Mouse (Mus musculus) MEL (cell line): ENCODE data around the gene Erc2. TPM values are rescaled to one million over a fixed set of nuclear protein-coding genes. Genes with fewer than 3 reads are reported as not detected.
"Not testable (repeated sequence)": the region's sequence is repeated elsewhere in the genome, so short reads cannot be mapped to it uniquely, and the experiment has no call there.

Source experiments
- DNase-seq: peaks from one replicate; pipeline ENCODE4 v3.0.0; 2011; ENCODE audit warnings: low read depth, low spot score
- H3K27ac ChIP-seq: 2 replicates; pipeline ENCODE4 v1.5.1; 2012; ENCODE audit warnings: low read depth, mild to moderate bottlenecking, control low read depth, low read length, moderate library complexity; ENCODE audit not compliant: control insufficient read depth
- H3K27me3 ChIP-seq, 2 experiments: fragments of 150-350 bp in 1 of 2; sonication (generic) in 1 of 2; 2 replicates each; pipeline ENCODE4 v1.6.1; 2012; ENCODE audit warnings: low read length in 2 of 2, mild to moderate bottlenecking in 2 of 2, improper control_type of control experiment in 1 of 2, moderate library complexity in 1 of 2; ENCODE audit not compliant: insufficient read depth in 2 of 2, control insufficient read depth in 1 of 2
- H3K36me3 ChIP-seq, 2 experiments: 2 replicates each; pipeline ENCODE4 v1.6.1; 2012 to 2014; ENCODE audit warnings: low read length in 2 of 2, improper control_type of control experiment in 1 of 2, inconsistent platforms in 1 of 2, mild to moderate bottlenecking in 1 of 2; ENCODE audit not compliant: insufficient read depth in 2 of 2, control insufficient read depth in 1 of 2
- H3K4me1 ChIP-seq, 2 experiments: fragments of 150-350 bp in 1 of 2; sonication (generic) in 1 of 2; 2 replicates each; pipeline ENCODE4 v1.6.1; 2012; ENCODE audit warnings: low read length in 2 of 2, improper control_type of control experiment in 1 of 2, mild to moderate bottlenecking in 1 of 2; ENCODE audit not compliant: insufficient read depth in 2 of 2, control insufficient read depth in 1 of 2
- H3K4me3 ChIP-seq, 2 experiments: fragments of 150-350 bp in 1 of 2; sonication (generic) in 1 of 2; 2 replicates each; pipeline ENCODE4 v1.5.1; 2012; ENCODE audit warnings: low read depth in 2 of 2, low read length in 2 of 2, mild to moderate bottlenecking in 2 of 2, moderate library complexity in 2 of 2, control low read depth in 1 of 2, improper control_type of control experiment in 1 of 2; ENCODE audit not compliant: control insufficient read depth in 1 of 2, insufficient read depth in 1 of 2
- H3K79me2 ChIP-seq: 2 replicates; pipeline ENCODE4 v1.6.1; 2012; ENCODE audit warnings: mild to moderate bottlenecking, low read length, moderate library complexity; ENCODE audit not compliant: control insufficient read depth, poor library complexity, insufficient read depth
- H3K9ac ChIP-seq: 2 replicates; pipeline ENCODE4 v1.6.1; 2012; ENCODE audit warnings: low read depth, mild to moderate bottlenecking, control low read depth, low read length, moderate library complexity; ENCODE audit not compliant: control insufficient read depth, poor library complexity, severe bottlenecking
- H3K9me3 ChIP-seq: fragments of 150-350 bp; sonication (generic); replicated peaks from 2 replicates; pipeline ENCODE4 v1.6.1; 2012; ENCODE audit warnings: mild to moderate bottlenecking, low read length, improper control_type of control experiment, moderate library complexity; ENCODE audit not compliant: insufficient read depth
- CHD2 ChIP-seq: IDR thresholded peaks from 2 replicates; pipeline ENCODE4 v1.6.1; 2011; ENCODE audit warnings: low read length, improper control_type of control experiment
- E2F4 ChIP-seq: IDR thresholded peaks from 2 replicates; pipeline ENCODE4 v1.6.1; 2011; ENCODE audit warnings: low read depth, low read length, improper control_type of control experiment, borderline replicate concordance
- ETS1 ChIP-seq: IDR thresholded peaks from 2 replicates; pipeline ENCODE4 v1.6.1; 2012; ENCODE audit warnings: low read depth, mild to moderate bottlenecking, inconsistent platforms, low read length, improper control_type of control experiment, moderate library complexity
- JUND ChIP-seq: IDR thresholded peaks from 2 replicates; pipeline ENCODE4 v1.6.1; 2011; ENCODE audit warnings: low read depth, mild to moderate bottlenecking, improper control_type of control experiment, low read length
- MAFK ChIP-seq: IDR thresholded peaks from 2 replicates; pipeline ENCODE4 v1.6.1; 2011; ENCODE audit warnings: low read depth, mild to moderate bottlenecking, low read length, improper control_type of control experiment, borderline replicate concordance
- MXI1 ChIP-seq: IDR thresholded peaks from 2 replicates; pipeline ENCODE4 v1.6.1; 2011; ENCODE audit warnings: mild to moderate bottlenecking, low read depth, low read length, improper control_type of control experiment
- MYB ChIP-seq: IDR thresholded peaks from 2 replicates; pipeline ENCODE4 v1.6.1; 2011; ENCODE audit warnings: mild to moderate bottlenecking, low read depth, low read length, improper control_type of control experiment
- RCOR1 ChIP-seq: IDR thresholded peaks from 2 replicates; pipeline ENCODE4 v1.6.1; 2012; ENCODE audit warnings: low read depth, mild to moderate bottlenecking, inconsistent platforms, low read length, improper control_type of control experiment
- SIN3A ChIP-seq: IDR thresholded peaks from 2 replicates; pipeline ENCODE4 v1.6.1; 2012; ENCODE audit warnings: low read length, improper control_type of control experiment, inconsistent platforms
- USF2 ChIP-seq, 2 experiments: IDR thresholded peaks; 2 replicates each; pipeline ENCODE4 v1.6.1; 2011 to 2012; ENCODE audit warnings: improper control_type of control experiment in 2 of 2, low read length in 2 of 2, borderline replicate concordance in 1 of 2, inconsistent platforms in 1 of 2, low read depth in 1 of 2, mild to moderate bottlenecking in 1 of 2; ENCODE audit not compliant: insufficient read depth in 1 of 2
- ZNF384 ChIP-seq: IDR thresholded peaks from 2 replicates; pipeline ENCODE4 v1.6.1; 2012; ENCODE audit warnings: low read depth, mild to moderate bottlenecking, inconsistent platforms, low read length, improper control_type of control experiment
- polyA plus RNA-seq, 2 experiments: library from polyadenylated mRNA; stranded (reverse) in 1 of 2; unstranded in 1 of 2; fragments of >175 nt in 1 of 2; fragments of >200 nt in 1 of 2; gene quantifications; 2 replicates each; pipeline versions ENCODE4 v1.2.1 to v1.2.4; 2012; ENCODE audit warnings: low replicate concordance in 2 of 2, low read depth in 1 of 2; ENCODE audit not compliant: insufficient read length in 2 of 2, insufficient read depth in 1 of 2, missing spikeins in 1 of 2
- total RNA-seq: library from RNA; depleted of rRNA; stranded (reverse); fragments of 300-350 nt; gene quantifications from 2 replicates; pipeline ENCODE4 v1.2.3, GENCODE M21; 2012

The Erc2 gene
- total and polyA plus RNA-seq, 3 experiments = not detected

GRCm38 (mm10) chr14:27881972-27882371, 259.7 kb downstream of the Erc2 start:
- Histone ChIP-seq H3K27ac (no peak overlapping the region), H3K9ac (no peak overlapping the region), H3K79me2 (no peaks in the 10 kb centered on the region)
- TF ChIP-seq USF2 (IDR thresholded peaks at IDR 0.05; ENCODE audit: borderline replicate concordance in 1 of 2, insufficient read depth in 1 of 2, low read depth in 1 of 2, low read length in 2 of 2) (no peak), ZNF384 (no peak), MXI1 (no peak), CHD2 (no peak), E2F4 (no peak)
- TF ChIP-seq, all 39 proteins: peak for 0
- H3K4me1 ChIP-seq = no peaks in the 10 kb centered on the region
- no peaks in the 10 kb centered on the region for H3K9me3 ChIP-seq
- H3K27me3 ChIP-seq = no peaks in the 10 kb centered on the region
- no peak for DNase-seq
- no peaks in the 10 kb centered on the region for H3K36me3 ChIP-seq
- no peak overlapping the region for H3K4me3 ChIP-seq

DNA sequence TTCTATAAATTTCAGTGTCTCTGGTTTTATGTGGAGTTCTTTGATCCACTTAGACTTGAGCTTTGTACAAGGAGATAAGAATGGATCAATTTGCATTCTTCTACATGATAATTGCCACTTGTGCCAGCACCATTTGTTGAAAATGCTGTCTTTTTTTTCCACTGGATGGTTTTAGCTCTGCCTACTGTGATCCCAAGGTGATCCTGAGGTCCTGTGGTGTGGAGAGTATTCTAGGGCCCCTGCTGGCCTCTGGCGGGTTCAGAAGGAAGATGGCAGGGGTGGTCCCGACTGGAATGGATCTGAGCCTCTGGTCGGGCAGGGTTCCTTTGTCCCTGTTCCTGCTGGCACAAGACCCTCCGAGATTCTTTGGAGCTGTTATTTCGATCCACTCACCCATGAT, 264.1 kb downstream of the Erc2 start:
- not testable (repeated sequence) for H3K9ac ChIP-seq, H3K4me3 ChIP-seq, H3K27me3 ChIP-seq, H3K79me2 ChIP-seq, H3K36me3 ChIP-seq, H3K9me3 ChIP-seq, H3K27ac ChIP-seq, H3K4me1 ChIP-seq, DNase-seq

DNA sequence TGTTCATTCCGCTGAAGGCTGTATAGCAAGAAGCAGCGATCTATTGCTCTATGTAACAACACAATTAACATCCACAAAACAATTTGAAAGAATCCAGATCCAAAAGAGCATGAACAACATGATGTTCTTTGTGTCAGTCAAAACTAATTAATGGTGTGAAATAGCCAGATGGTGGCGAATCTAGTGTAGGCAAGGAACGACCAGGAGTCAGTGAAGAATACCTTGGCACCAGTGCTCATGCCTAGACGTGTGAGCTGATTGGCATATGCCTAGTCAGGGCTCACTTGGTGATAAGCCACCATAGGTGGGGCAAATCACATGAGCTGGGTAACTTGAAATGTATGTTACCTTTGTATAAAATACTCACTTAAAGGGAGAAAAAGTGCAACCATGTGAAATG, 265.3 kb downstream of the Erc2 start:
- H3K4me3 ChIP-seq = no peak overlapping the region
- TF ChIP-seq USF2 (IDR thresholded peaks at IDR 0.05; ENCODE audit: borderline replicate concordance in 1 of 2, insufficient read depth in 1 of 2, low read depth in 1 of 2, low read length in 2 of 2) (no peak), SIN3A (no peak), JUND (no peak), RCOR1 (no peak), MYB (no peak), MAFK (no peak), ETS1 (no peak)
- H3K4me1 ChIP-seq = no peaks in the 10 kb centered on the region
- no peak for DNase-seq
- no peaks in the 10 kb centered on the region for H3K79me2 ChIP-seq
- H3K9ac ChIP-seq = no peak overlapping the region
- H3K9me3 ChIP-seq = no peaks in the 10 kb centered on the region
- no peaks in the 10 kb centered on the region for H3K36me3 ChIP-seq
- no peak overlapping the region for H3K27ac ChIP-seq
- no peaks in the 10 kb centered on the region for H3K27me3 ChIP-seq
